Mouse (Mus musculus) heart, postnatal 4 days (tissue): ENCODE measurements around the gene Gm17677. TPM values are rescaled to one million over a fixed set of nuclear protein-coding genes. Genes with fewer than 3 reads are reported as not detected.

ENCODE experiments used
- DNase-seq: peaks from one replicate; pipeline ENCODE4 v3.0.0; 2021
- total RNA-seq, 2 experiments: library from RNA; stranded (reverse); gene quantifications; 2 replicates each; pipeline ENCODE4 v1.2.3; 2021

The Gm17677 gene
- total RNA-seq, result not detected

- no peak for DNase-seq
These were observed at the start of gene Gm17677 for GRCm38 (mm10) chr9:35740749-35741148. TSS of gene Gm17677 (plus strand) at chr9:35741049.

GRCm38 (mm10) chr9:35691924-35692323 is 48.9 kb upstream of the Gm17677 start:
- DNase-seq, result no peak

GRCm38 (mm10) chr9:35707265-35707664 is 33.6 kb upstream of the Gm17677 start:
- DNase-seq, result no peak

GRCm38 (mm10) chr9:35756843-35757242 is 16.0 kb downstream of the Gm17677 start:
- no peak for DNase-seq

GRCm38 (mm10) chr9:35778009-35778408 is 37.2 kb downstream of the Gm17677 start, which contains the start of gene Gm17727:
TSS of gene Gm17727 (minus strand) at chr9:35778109.
- no peak for DNase-seq

GRCm38 (mm10) chr9:35790001-35790400 is 49.2 kb downstream of the Gm17677 start, which contains the start of the genes Gm27235 and D730048I06Rik:
TSS of gene Gm27235 (minus strand) at chr9:35790101.
TSS of gene D730048I06Rik (minus strand) at chr9:35790112.
- DNase-seq, result no peak

Other genes with a start within 250 kb of the Gm17677 start
- not detected for gene Gm1113, start 222.8 kb upstream of the Gm17677 start, total RNA-seq
- gene Ddx25, start 182.5 kb upstream of the Gm17677 start, total RNA-seq, result under 1 TPM; 0.05 to 0.07 TPM
- 1 to 10 TPM; 8.9 to 9.3 TPM for gene Pus3, start 182.5 kb upstream of the Gm17677 start, total RNA-seq
- gene Pate2, start 170.8 kb upstream of the Gm17677 start, total RNA-seq, result under 1 TPM; 0.14 to 0.32 TPM
- gene Hyls1, start 170.7 kb upstream of the Gm17677 start, total RNA-seq, result 1 to 10 TPM; 7.1 to 7.6 TPM
- gene Pate4, start 129.1 kb upstream of the Gm17677 start, total RNA-seq, result not detected
- not detected for gene Pate3, start 92.8 kb upstream of the Gm17677 start, total RNA-seq
- not detected for gene Pate1, start 53.7 kb upstream of the Gm17677 start, total RNA-seq
- not detected for gene Gm17727, start 37.1 kb downstream of the Gm17677 start, total RNA-seq
- gene Gm27235, start 49.1 kb downstream of the Gm17677 start, total RNA-seq, result not detected
- not detected for gene D730048I06Rik, start 49.1 kb downstream of the Gm17677 start, total RNA-seq
- not detected for gene 9230110F15Rik, start 103.1 kb downstream of the Gm17677 start, total RNA-seq
- gene 9230113P08Rik, start 167.4 kb downstream of the Gm17677 start, total RNA-seq, result not detected